Mouse (Mus musculus): ENCODE results near the gene Lekr1. TPM values are rescaled to one million over a fixed set of nuclear protein-coding genes. Genes with fewer than 3 reads are reported as not detected.

Lekr1 gene
- total and polyA plus RNA-seq, 2 experiments from 2014 or later: 2.9 to 6.8 TPM

GRCm38 (mm10) chr3:65841175-65841574, 175.1 kb downstream of the Lekr1 start:
- Histone ChIP-seq H3K9ac (replicated peaks; ENCODE audit: low read length) (no peak overlapping the region), H3K27ac (no peak overlapping the region), H3K27me3 (ENCODE audit: insufficient read depth, low read length) (no peaks in the 10 kb centered on the region), H3K36me3 (ENCODE audit: insufficient read depth, low read length) (no peaks in the 10 kb centered on the region), H3K4me1 (ENCODE audit: insufficient read depth, low read length) (no peaks in the 10 kb centered on the region), H3K4me3 (ENCODE audit: low read length) (no peak overlapping the region), H3K9me3 (ENCODE audit: low read length) (no peaks in the 10 kb centered on the region), H3K4me2 (ENCODE audit: low read depth, low read length) (no peak overlapping the region)
- TF ChIP-seq CTCF (IDR thresholded peaks at IDR 0.05; ENCODE audit: low read depth): no peak
- whole genome bisulfite sequencing: 84% methylated on average over 8 of the region's 8 CpGs
- ATAC-seq (no peak), DNase-seq (ENCODE audit: low spot score) (no peak)

GRCm38 (mm10) chr3:65842515-65843184, 176.6 kb downstream of the Lekr1 start:
- H3K27me3 ChIP-seq (ENCODE audit: insufficient read depth, low read length): no peaks in the 10 kb centered on the region
- H3K9ac ChIP-seq (replicated peaks; ENCODE audit: low read length): no peak overlapping the region
- no peak overlapping the region for H3K4me3 ChIP-seq (ENCODE audit: low read length)
- H3K36me3 ChIP-seq (ENCODE audit: insufficient read depth, low read length): no peaks in the 10 kb centered on the region
- no peak for TF ChIP-seq CTCF (IDR thresholded peaks at IDR 0.05; ENCODE audit: low read depth)
- ATAC-seq: no peak
- no peak overlapping the region for H3K27ac ChIP-seq
- H3K4me2 ChIP-seq (ENCODE audit: low read depth, low read length): no peak overlapping the region
- DNase-seq (ENCODE audit: low spot score): no peak
- WGBS: 81% methylated on average over 5 of the region's 5 CpGs
- no peaks in the 10 kb centered on the region for H3K9me3 ChIP-seq (ENCODE audit: low read length)
- H3K4me1 ChIP-seq (ENCODE audit: insufficient read depth, low read length): no peaks in the 10 kb centered on the region

GRCm38 (mm10) chr3:65843185-65843552, 177.1 kb downstream of the Lekr1 start:
- 40% methylated on average over 4 of the region's 4 CpGs for WGBS

GRCm38 (mm10) chr3:65844302-65844701, 178.3 kb downstream of the Lekr1 start:
- no peak overlapping the region for H3K27ac ChIP-seq
- no peak overlapping the region for H3K9ac ChIP-seq (replicated peaks; ENCODE audit: low read length)
- DNase-seq (ENCODE audit: low spot score) (no peak), ATAC-seq (no peak)
- no peaks in the 10 kb centered on the region for H3K9me3 ChIP-seq (ENCODE audit: low read length)
- H3K4me1 ChIP-seq (ENCODE audit: insufficient read depth, low read length): no peaks in the 10 kb centered on the region
- H3K4me3 ChIP-seq (ENCODE audit: low read length): no peak overlapping the region
- no peaks in the 10 kb centered on the region for H3K36me3 ChIP-seq (ENCODE audit: insufficient read depth, low read length)
- 89% methylated on average over 10 of the region's 10 CpGs for WGBS
- H3K27me3 ChIP-seq (ENCODE audit: insufficient read depth, low read length): no peaks in the 10 kb centered on the region
- TF ChIP-seq CTCF (IDR thresholded peaks at IDR 0.05; ENCODE audit: low read depth): no peak
- H3K4me2 ChIP-seq (ENCODE audit: low read depth, low read length): no peak overlapping the region

More at GRCm38 (mm10) chr3:65843185-65843552, 177.1 kb downstream of the Lekr1 start:
- ATAC-seq: no peak
- Histone ChIP-seq H3K4me3 (ENCODE audit: low read length) (no peak overlapping the region), H3K36me3 (ENCODE audit: insufficient read depth, low read length) (no peaks in the 10 kb centered on the region), H3K4me2 (ENCODE audit: low read depth, low read length) (no peak overlapping the region), H3K9me3 (ENCODE audit: low read length) (no peaks in the 10 kb centered on the region), H3K27ac (no peak overlapping the region), H3K4me1 (ENCODE audit: insufficient read depth, low read length) (no peaks in the 10 kb centered on the region), H3K9ac (replicated peaks; ENCODE audit: low read length) (no peak overlapping the region), H3K27me3 (ENCODE audit: insufficient read depth, low read length) (no peaks in the 10 kb centered on the region)
- DNase-seq (ENCODE audit: low spot score): no peak
- TF ChIP-seq CTCF (IDR thresholded peaks at IDR 0.05; ENCODE audit: low read depth): no peak

GRCm38 (mm10) chr3:65844851-65845552, 179.0 kb downstream of the Lekr1 start:
- ATAC-seq (no peak), DNase-seq (ENCODE audit: low spot score) (no peak)
- no peaks in the 10 kb centered on the region for H3K9me3 ChIP-seq (ENCODE audit: low read length)
- no peak overlapping the region for H3K4me2 ChIP-seq (ENCODE audit: low read depth, low read length)
- 50% methylated on average over 8 of the region's 8 CpGs for WGBS
- no peak for TF ChIP-seq CTCF (IDR thresholded peaks at IDR 0.05; ENCODE audit: low read depth)
- no peak overlapping the region for H3K4me3 ChIP-seq (ENCODE audit: low read length)
- no peak overlapping the region for H3K9ac ChIP-seq (replicated peaks; ENCODE audit: low read length)
- H3K27ac ChIP-seq: no peak overlapping the region
- H3K36me3 ChIP-seq (ENCODE audit: insufficient read depth, low read length): no peaks in the 10 kb centered on the region
- H3K4me1 ChIP-seq (ENCODE audit: insufficient read depth, low read length): no peaks in the 10 kb centered on the region
- no peaks in the 10 kb centered on the region for H3K27me3 ChIP-seq (ENCODE audit: insufficient read depth, low read length)

GRCm38 (mm10) chr3:65847158-65847787, 181.2 kb downstream of the Lekr1 start:
- H3K4me3 ChIP-seq (ENCODE audit: low read length): no peak overlapping the region
- no peaks in the 10 kb centered on the region for H3K27me3 ChIP-seq (ENCODE audit: insufficient read depth, low read length)
- H3K27ac ChIP-seq: no peak overlapping the region
- no peak overlapping the region for H3K4me2 ChIP-seq (ENCODE audit: low read depth, low read length)
- 65% methylated on average over 4 of the region's 4 CpGs for WGBS
- no peak for TF ChIP-seq CTCF (IDR thresholded peaks at IDR 0.05; ENCODE audit: low read depth)
- H3K9me3 ChIP-seq (ENCODE audit: low read length): no peaks in the 10 kb centered on the region
- no peaks in the 10 kb centered on the region for H3K36me3 ChIP-seq (ENCODE audit: insufficient read depth, low read length)
- no peak; the same call in 1 of the 2 replicates for ATAC-seq
- H3K9ac ChIP-seq (replicated peaks; ENCODE audit: low read length): no peak overlapping the region
- H3K4me1 ChIP-seq (ENCODE audit: insufficient read depth, low read length): no peaks in the 10 kb centered on the region
- no peak for DNase-seq (ENCODE audit: low spot score)

Data from hindbrain, postnatal 0 days (tissue).